Mouse (Mus musculus): ENCODE measurements around the gene Cdx4.

GRCm38 (mm10) chrX:103356287-103356686, 35.1 kb downstream of the Cdx4 start, which contains the start of gene Chic1:
- TF ChIP-seq POLR2A (IDR thresholded peaks at IDR 0.05; ENCODE audit: insufficient read length, low read depth) = peak; percentile 44
- no peak for TF ChIP-seq MYOD1 (IDR thresholded peaks at IDR 0.05; ENCODE audit: control insufficient read depth in 1 of 3, insufficient read length in 2 of 3, low read depth in 2 of 3)
